Mouse (Mus musculus) limb, embryonic 13.5 days (tissue): ENCODE measurements around the gene Nol6. TPM values are rescaled to one million over a fixed set of nuclear protein-coding genes. Genes with fewer than 3 reads are reported as not detected.

Source experiments
- ATAC-seq: fragments of 200-750 bp; cut with Nextera tagmentation; 2 replicates; pipeline ENCODE4 v1.8.0; 2017; ENCODE audit warnings: low read depth, moderate number of reproducible peaks, moderate TSS enrichment; ENCODE audit not compliant: low FRiP score
- H3K27ac ChIP-seq: fragments of 300-500 bp; sonication (generic); 2 replicates; pipeline ENCODE4 v1.5.1; 2015; ENCODE audit warnings: inconsistent platforms, mild to moderate bottlenecking, moderate library complexity
- H3K27me3 ChIP-seq: fragments of 300-500 bp; sonication (generic); 2 replicates; pipeline ENCODE4 v1.6.1; 2015; ENCODE audit warnings: mild to moderate bottlenecking, inconsistent platforms
- H3K36me3 ChIP-seq: fragments of 300-500 bp; sonication (generic); 2 replicates; pipeline ENCODE4 v1.6.1; 2015; ENCODE audit warnings: inconsistent platforms, mild to moderate bottlenecking, moderate library complexity
- H3K4me1 ChIP-seq: fragments of 300-500 bp; sonication (generic); 2 replicates; pipeline ENCODE4 v1.6.1; 2015; ENCODE audit warnings: inconsistent platforms
- H3K4me2 ChIP-seq: fragments of 300-500 bp; sonication (generic); replicated peaks from 2 replicates; pipeline ENCODE4 v1.6.1; 2015; ENCODE audit warnings: inconsistent platforms, mild to moderate bottlenecking, moderate library complexity
- H3K4me3 ChIP-seq: fragments of 300-500 bp; sonication (generic); 2 replicates; pipeline ENCODE4 v1.5.1; 2015; ENCODE audit warnings: moderate library complexity, mild to moderate bottlenecking, inconsistent platforms
- H3K9ac ChIP-seq: fragments of 300-500 bp; sonication (generic); 2 replicates; pipeline ENCODE4 v1.6.1; 2015; ENCODE audit warnings: mild to moderate bottlenecking, inconsistent platforms
- H3K9me3 ChIP-seq: fragments of 300-500 bp; sonication (generic); 2 replicates; pipeline ENCODE4 v1.6.1; 2016; ENCODE audit warnings: inconsistent platforms
- WGBS: fragments of 180-500 bp; shearing (Covaris S2); methylation state at CpG from one replicate; pipeline ENCODE4 v1.1.7; 2015; 5-methylcytosine and 5-hydroxymethylcytosine counted together
- polyA plus RNA-seq: library from polyadenylated mRNA; unstranded; fragments of >200 nt; fragmentation: Nextera tagmentation; extraction: Ambion mirVana; gene quantifications from 2 replicates; pipeline ENCODE4 v1.2.1, GENCODE M21; 2015

The Nol6 gene
- 26.0 and 28.9 TPM in 2 replicates for polyA plus RNA-seq

- Histone ChIP-seq H3K36me3 (peaks cover 36% of the 10 kb centered on the region), H3K9ac (peak within 1 kb of the TSS; percentile 73), H3K4me3 (peak within 1 kb of the TSS; percentile 76), H3K27me3 (no peaks in the 10 kb centered on the region), H3K4me1 (peaks cover 10% of the 10 kb centered on the region), H3K4me2 (peak within 1 kb of the TSS; percentile 89), H3K9me3 (no peaks in the 10 kb centered on the region), H3K27ac (no peak within 1 kb of the TSS; the same call in 1 of the 2 replicates)
- peak; percentile 100 for ATAC-seq
- 3% methylated on average over 29 of the region's 29 CpGs for WGBS
These were observed at the start of gene Nol6 for GRCm38 (mm10) chr4:41124180-41124951. Gene Nol6 (minus strand): TSS chr4:41124455.

- H3K4me1 ChIP-seq = no peaks in the 10 kb centered on the region
- peaks cover 30% of the 10 kb centered on the region for H3K36me3 ChIP-seq
- no peak overlapping the region for H3K4me3 ChIP-seq
- no peak overlapping the region for H3K9ac ChIP-seq
- no peak for ATAC-seq
- H3K27ac ChIP-seq = no peak overlapping the region
- no peaks in the 10 kb centered on the region for H3K27me3 ChIP-seq
- 86% methylated on average over 2 of the region's 2 CpGs for WGBS
- no peak overlapping the region for H3K4me2 ChIP-seq
- no peaks in the 10 kb centered on the region for H3K9me3 ChIP-seq
These were observed 46.7 kb upstream of the Nol6 start for GRCm38 (mm10) chr4:41170970-41171369.

GRCm38 (mm10) chr4:41165693-41166475, 41.6 kb upstream of the Nol6 start:
- peaks cover 14% of the 10 kb centered on the region for H3K36me3 ChIP-seq
- H3K27ac ChIP-seq = peak overlapping the region; percentile 11; the same call in 1 of the 2 replicates
- no peak for ATAC-seq
- H3K9me3 ChIP-seq = no peaks in the 10 kb centered on the region
- H3K4me1 ChIP-seq = no peaks in the 10 kb centered on the region
- H3K27me3 ChIP-seq = no peaks in the 10 kb centered on the region
- H3K4me3 ChIP-seq = no peak overlapping the region
- no peak overlapping the region for H3K9ac ChIP-seq
- 75% methylated on average over 6 of the region's 6 CpGs for WGBS
- H3K4me2 ChIP-seq = no peak overlapping the region

- Histone ChIP-seq H3K4me2 (no peak overlapping the region), H3K27ac (peak overlapping the region; percentile 15; the same call in 1 of the 2 replicates), H3K4me3 (no peak overlapping the region), H3K27me3 (no peaks in the 10 kb centered on the region), H3K9ac (no peak overlapping the region), H3K36me3 (peaks cover 14% of the 10 kb centered on the region), H3K9me3 (no peaks in the 10 kb centered on the region), H3K4me1 (no peaks in the 10 kb centered on the region)
- ATAC-seq = no peak
- 33% methylated on average over 2 of the region's 2 CpGs for whole genome bisulfite sequencing
These were observed 40.7 kb upstream of the Nol6 start for GRCm38 (mm10) chr4:41164974-41165373.

- Histone ChIP-seq H3K4me2 (no peak overlapping the region), H3K27ac (no peak overlapping the region), H3K9ac (no peak overlapping the region), H3K4me1 (peaks cover 4% of the 10 kb centered on the region; the same call in 1 of the 2 replicates), H3K27me3 (no peaks in the 10 kb centered on the region), H3K36me3 (no peaks in the 10 kb centered on the region), H3K9me3 (no peaks in the 10 kb centered on the region), H3K4me3 (no peak overlapping the region)
- 91% methylated on average over 3 of the region's 3 CpGs for WGBS
- no peak for ATAC-seq
These were observed 37.0 kb upstream of the Nol6 start for GRCm38 (mm10) chr4:41161232-41161631.

GRCm38 (mm10) chr4:41158251-41158650, 34.0 kb upstream of the Nol6 start:
- Histone ChIP-seq H3K27me3 (no peaks in the 10 kb centered on the region), H3K9ac (no peak overlapping the region), H3K27ac (no peak overlapping the region), H3K36me3 (no peaks in the 10 kb centered on the region), H3K4me3 (no peak overlapping the region), H3K4me2 (no peak overlapping the region), H3K9me3 (no peaks in the 10 kb centered on the region), H3K4me1 (peaks cover 4% of the 10 kb centered on the region; the same call in 1 of the 2 replicates)
- ATAC-seq = no peak
- 88% methylated on average over 1 of the region's 1 CpGs for WGBS

GRCm38 (mm10) chr4:41156961-41157360, 32.7 kb upstream of the Nol6 start:
- Histone ChIP-seq H3K27ac (no peak overlapping the region), H3K36me3 (no peaks in the 10 kb centered on the region), H3K4me1 (peaks cover 4% of the 10 kb centered on the region; the same call in 1 of the 2 replicates), H3K4me2 (no peak overlapping the region), H3K9me3 (no peaks in the 10 kb centered on the region), H3K9ac (no peak overlapping the region), H3K4me3 (no peak overlapping the region), H3K27me3 (no peaks in the 10 kb centered on the region)
- no peak for ATAC-seq
- WGBS = 85% methylated on average over 9 of the region's 9 CpGs

- Histone ChIP-seq H3K4me2 (no peak overlapping the region), H3K9me3 (no peaks in the 10 kb centered on the region)
- 90% methylated on average over 3 of the region's 3 CpGs for WGBS
These were observed 28.9 kb upstream of the Nol6 start for GRCm38 (mm10) chr4:41153146-41153545.

GRCm38 (mm10) chr4:41151186-41151585, 26.9 kb upstream of the Nol6 start:
- 94% methylated on average over 7 of the region's 7 CpGs for WGBS
- Histone ChIP-seq H3K9me3 (no peaks in the 10 kb centered on the region), H3K27me3 (no peaks in the 10 kb centered on the region), H3K4me1 (no peaks in the 10 kb centered on the region), H3K9ac (no peak overlapping the region), H3K4me2 (no peak overlapping the region), H3K27ac (no peak overlapping the region), H3K4me3 (no peak overlapping the region), H3K36me3 (peaks cover 19% of the 10 kb centered on the region)
- no peak for ATAC-seq

More at GRCm38 (mm10) chr4:41153146-41153545, 28.9 kb upstream of the Nol6 start:
- Histone ChIP-seq H3K4me3 (no peak overlapping the region), H3K27me3 (no peaks in the 10 kb centered on the region), H3K4me1 (peaks cover 4% of the 10 kb centered on the region; the same call in 1 of the 2 replicates), H3K9ac (no peak overlapping the region), H3K36me3 (peaks cover 16% of the 10 kb centered on the region), H3K27ac (no peak overlapping the region)
- ATAC-seq = no peak

- no peak overlapping the region for H3K4me2 ChIP-seq
- peaks cover 19% of the 10 kb centered on the region for H3K36me3 ChIP-seq
- 85% methylated on average over 3 of the region's 3 CpGs for WGBS
- no peak overlapping the region for H3K4me3 ChIP-seq
- H3K9me3 ChIP-seq = no peaks in the 10 kb centered on the region
- no peaks in the 10 kb centered on the region for H3K27me3 ChIP-seq
- ATAC-seq = no peak
- H3K4me1 ChIP-seq = no peaks in the 10 kb centered on the region
- no peak overlapping the region for H3K27ac ChIP-seq
- no peak overlapping the region for H3K9ac ChIP-seq
These were observed 25.6 kb upstream of the Nol6 start for GRCm38 (mm10) chr4:41149891-41150290.

GRCm38 (mm10) chr4:41142601-41143000, 18.3 kb upstream of the Nol6 start:
- Histone ChIP-seq H3K36me3 (peaks cover 45% of the 10 kb centered on the region), H3K9ac (no peak overlapping the region), H3K27ac (no peak overlapping the region), H3K27me3 (no peaks in the 10 kb centered on the region), H3K4me1 (peaks cover 3% of the 10 kb centered on the region; the same call in 1 of the 2 replicates), H3K4me3 (no peak overlapping the region), H3K4me2 (no peak overlapping the region), H3K9me3 (no peaks in the 10 kb centered on the region)
- 97% methylated on average over 2 of the region's 2 CpGs for WGBS
- ATAC-seq = no peak

GRCm38 (mm10) chr4:41140174-41140875, 16.1 kb upstream of the Nol6 start:
- Histone ChIP-seq H3K9ac (no peak overlapping the region), H3K27me3 (no peaks in the 10 kb centered on the region), H3K27ac (no peak overlapping the region), H3K36me3 (peaks cover 45% of the 10 kb centered on the region), H3K4me1 (peaks cover 7% of the 10 kb centered on the region), H3K4me3 (no peak overlapping the region), H3K4me2 (no peak overlapping the region), H3K9me3 (no peaks in the 10 kb centered on the region)
- ATAC-seq = no peak
- WGBS = 94% methylated on average over 6 of the region's 6 CpGs
